Mouse (Mus musculus) liver, embryonic 11.5 days (tissue): ENCODE measurements around the gene Edaradd. TPM values are rescaled to one million over a fixed set of nuclear protein-coding genes. Genes with fewer than 3 reads are reported as not detected.

ENCODE experiments used
- ATAC-seq: fragments of 200-750 bp; cut with Nextera tagmentation; replicated peaks from 2 replicates; pipeline ENCODE4 v1.8.0; 2017; ENCODE audit warnings: moderate number of reproducible peaks, mild to moderate bottlenecking, moderate TSS enrichment, moderate library complexity; ENCODE audit not compliant: low FRiP score
- DNase-seq: peaks from one replicate; pipeline ENCODE4 v3.0.0-alpha.2; 2017; ENCODE audit warnings: low spot score
- H3K27ac ChIP-seq: fragments of 300-500 bp; sonication (generic); 2 replicates; pipeline ENCODE4 v1.5.1; 2014; ENCODE audit warnings: mild to moderate bottlenecking, low read depth, low read length, control low read depth
- H3K27me3 ChIP-seq: fragments of 300-500 bp; sonication (generic); replicated peaks from 2 replicates; pipeline ENCODE4 v1.6.1; 2014; ENCODE audit warnings: low read length, mixed read lengths; ENCODE audit not compliant: control insufficient read depth, insufficient read depth
- H3K36me3 ChIP-seq: fragments of 300-500 bp; sonication (generic); 2 replicates; pipeline ENCODE4 v1.6.1; 2014; ENCODE audit warnings: mild to moderate bottlenecking, low read length, moderate library complexity, mixed read lengths; ENCODE audit not compliant: control insufficient read depth, insufficient read depth
- H3K4me1 ChIP-seq: fragments of 300-500 bp; sonication (generic); replicated peaks from 2 replicates; pipeline ENCODE4 v1.6.1; 2014; ENCODE audit warnings: low read length, mixed read lengths; ENCODE audit not compliant: control insufficient read depth, insufficient read depth
- H3K4me2 ChIP-seq: fragments of 300-500 bp; sonication (generic); 2 replicates; pipeline ENCODE4 v1.6.1; 2014; ENCODE audit warnings: mild to moderate bottlenecking, control low read depth, moderate library complexity
- H3K4me3 ChIP-seq: fragments of 300-500 bp; sonication (generic); 2 replicates; pipeline ENCODE4 v1.5.1; 2014; ENCODE audit warnings: low read depth, low read length, control low read depth
- H3K9ac ChIP-seq: fragments of 300-500 bp; sonication (generic); 2 replicates; pipeline ENCODE4 v1.6.1; 2014; ENCODE audit warnings: low read depth, low read length, control low read depth
- H3K9me3 ChIP-seq: fragments of 300-500 bp; sonication (generic); 2 replicates; pipeline ENCODE4 v1.6.1; 2016; ENCODE audit warnings: low read length, inconsistent platforms, mixed read lengths; ENCODE audit not compliant: control insufficient read depth
- WGBS: fragments of 180-500 bp; shearing (Covaris S2); extraction: QIAGEN DNeasy Blood & Tissue Kit; methylation state at CpG from one replicate; pipeline ENCODE4 v1.1.7; 2014; 5-methylcytosine and 5-hydroxymethylcytosine counted together
- polyA plus RNA-seq: library from polyadenylated mRNA; unstranded; fragments of >200 nt; fragmentation: Nextera tagmentation; extraction: Ambion mirVana; gene quantifications from 2 replicates; pipeline ENCODE4 v1.2.1, GENCODE M21; 2014

Gene Edaradd
- polyA plus RNA-seq, 1 experiment from 2014 or later = 0.34 TPM

DNA sequence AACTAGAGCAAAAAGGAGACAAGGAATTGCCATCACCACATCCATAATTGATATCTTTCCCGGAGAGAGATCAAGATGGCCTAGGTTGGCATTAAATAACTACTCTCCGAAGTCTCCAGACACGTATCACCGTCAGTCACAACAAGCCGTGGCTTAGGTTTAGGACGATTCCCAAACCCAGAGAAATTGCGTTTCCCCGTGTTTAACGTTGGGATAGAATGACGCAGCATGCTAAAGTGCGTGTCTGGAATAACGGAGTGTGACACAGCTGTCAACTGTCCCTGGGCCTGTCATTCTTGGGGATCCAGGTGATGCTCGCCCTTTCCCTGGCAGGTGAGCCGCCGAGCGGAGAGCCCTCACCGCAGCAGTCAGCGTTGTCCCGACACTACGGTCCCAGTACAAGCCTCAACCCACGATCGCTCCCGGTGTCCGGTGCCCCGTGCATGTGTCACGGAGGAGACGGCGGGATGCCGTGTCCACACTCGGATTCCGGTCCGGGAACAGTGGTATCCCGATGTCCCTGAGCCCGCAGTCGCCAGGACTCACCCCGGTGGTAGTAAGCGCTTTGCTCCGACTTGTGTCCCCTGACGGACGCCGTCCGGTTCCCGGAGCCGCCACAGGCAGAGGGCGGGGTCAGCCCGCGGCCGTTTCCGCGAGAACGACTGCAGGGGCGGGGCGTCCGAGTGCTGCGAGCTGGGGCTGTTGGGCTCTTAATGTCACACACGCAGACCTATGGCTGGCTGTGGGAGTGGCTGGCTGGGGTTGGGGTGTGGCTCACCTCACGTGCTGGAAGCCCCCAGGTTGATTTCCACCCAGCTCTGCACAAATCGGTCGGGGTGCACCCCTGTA, 59.1 kb downstream of the Edaradd start:
- H3K4me2 ChIP-seq = peak overlapping the region; percentile 85
- H3K9ac ChIP-seq = peak overlapping the region; percentile 88
- WGBS = 1% methylated on average over 59 of the region's 59 CpGs
- peak overlapping the region; percentile 70 for H3K27ac ChIP-seq
- 0 out of 2 replicates have a peak, but pooled peaks cover 2% of the 10 kb centered on the region for H3K4me1 ChIP-seq
- peak; percentile 92 for DNase-seq
- peak overlapping the region; percentile 88 for H3K4me3 ChIP-seq
- no peaks in the 10 kb centered on the region for H3K36me3 ChIP-seq
- no peaks in the 10 kb centered on the region for H3K9me3 ChIP-seq
- ATAC-seq = peak; percentile 96
- no peaks in the 10 kb centered on the region for H3K27me3 ChIP-seq

DNA sequence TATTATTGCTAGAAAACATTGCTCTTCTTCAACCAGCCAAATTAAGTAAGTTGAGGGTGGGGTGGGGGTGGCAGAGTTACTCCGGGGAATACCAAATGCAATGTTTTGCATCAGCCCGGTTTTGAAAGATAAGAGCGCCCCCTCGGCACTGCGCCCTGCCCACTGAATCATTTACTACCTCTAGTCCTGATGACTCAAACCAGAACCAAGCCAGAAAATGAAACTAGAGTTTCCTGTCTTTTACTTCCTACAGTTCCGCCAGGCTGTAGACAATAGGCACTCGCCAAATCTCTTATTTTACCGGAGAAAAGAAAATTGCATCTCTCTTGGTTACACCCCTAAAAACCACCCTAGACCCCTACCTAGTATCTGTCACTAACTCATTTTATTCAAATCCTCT, 59.8 kb downstream of the Edaradd start:
- no peaks in the 10 kb centered on the region for H3K36me3 ChIP-seq
- H3K4me2 ChIP-seq = peak overlapping the region; percentile 85
- WGBS = 5% methylated on average over 8 of the region's 8 CpGs
- peak; percentile 37 for ATAC-seq
- 0 out of 2 replicates have a peak, but pooled peaks cover 2% of the 10 kb centered on the region for H3K4me1 ChIP-seq
- H3K9me3 ChIP-seq = no peaks in the 10 kb centered on the region
- no peaks in the 10 kb centered on the region for H3K27me3 ChIP-seq
- peak overlapping the region; percentile 70 for H3K27ac ChIP-seq
- DNase-seq = peak; percentile 38
- H3K9ac ChIP-seq = peak overlapping the region; percentile 88
- H3K4me3 ChIP-seq = peak overlapping the region; percentile 88

DNA sequence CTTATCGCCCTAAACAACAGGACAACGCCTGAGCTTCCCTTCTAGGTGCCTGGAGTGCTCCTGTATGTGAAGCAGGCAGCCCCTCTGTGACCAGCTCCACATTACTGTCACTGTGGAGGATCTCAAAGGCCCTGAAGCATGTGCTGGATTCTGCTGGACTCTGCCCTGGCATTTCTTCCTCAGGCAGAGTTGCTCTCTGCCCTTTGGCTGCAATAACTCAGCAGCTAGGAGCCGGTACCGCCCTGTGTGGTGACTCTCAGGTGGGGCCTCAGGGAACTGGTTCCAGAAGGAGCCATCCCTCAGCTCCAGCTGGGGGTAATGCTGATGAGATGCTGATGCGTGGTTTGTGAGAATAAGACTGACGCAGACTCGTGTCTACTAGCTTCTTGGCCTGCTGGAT, 63.5 kb downstream of the Edaradd start:
- Histone ChIP-seq H3K36me3 (0 out of 2 replicates have a peak, but pooled peaks cover 2% of the 10 kb centered on the region), H3K4me3 (no peak overlapping the region), H3K4me2 (no peak overlapping the region), H3K9me3 (no peaks in the 10 kb centered on the region), H3K27ac (no peak overlapping the region), H3K27me3 (no peaks in the 10 kb centered on the region), H3K9ac (no peak overlapping the region), H3K4me1 (no peaks in the 10 kb centered on the region)
- 83% methylated on average over 7 of the region's 7 CpGs for WGBS
- DNase-seq (no peak), ATAC-seq (no peak)

- ATAC-seq (no peak), DNase-seq (no peak)
- Histone ChIP-seq H3K27me3 (no peaks in the 10 kb centered on the region), H3K9ac (no peak overlapping the region), H3K4me3 (no peak overlapping the region), H3K9me3 (no peaks in the 10 kb centered on the region), H3K36me3 (0 out of 2 replicates have a peak, but pooled peaks cover 2% of the 10 kb centered on the region), H3K4me2 (no peak overlapping the region), H3K27ac (no peak overlapping the region), H3K4me1 (no peaks in the 10 kb centered on the region)
- WGBS = 83% methylated on average over 7 of the region's 7 CpGs
These were observed 65.4 kb downstream of the Edaradd start for GRCm38 (mm10) chr13:12454686-12455390.

GRCm38 (mm10) chr13:12453150-12453549, 67.1 kb downstream of the Edaradd start:
- ATAC-seq = no peak
- H3K9me3 ChIP-seq = no peaks in the 10 kb centered on the region
- no peak for DNase-seq
- H3K27ac ChIP-seq = no peak overlapping the region
- H3K9ac ChIP-seq = no peak overlapping the region
- H3K4me1 ChIP-seq = no peaks in the 10 kb centered on the region
- H3K27me3 ChIP-seq = no peaks in the 10 kb centered on the region
- H3K4me2 ChIP-seq = no peak overlapping the region
- 89% methylated on average over 14 of the region's 14 CpGs for WGBS
- 0 out of 2 replicates have a peak, but pooled peaks cover 2% of the 10 kb centered on the region for H3K36me3 ChIP-seq
- no peak overlapping the region for H3K4me3 ChIP-seq

DNA sequence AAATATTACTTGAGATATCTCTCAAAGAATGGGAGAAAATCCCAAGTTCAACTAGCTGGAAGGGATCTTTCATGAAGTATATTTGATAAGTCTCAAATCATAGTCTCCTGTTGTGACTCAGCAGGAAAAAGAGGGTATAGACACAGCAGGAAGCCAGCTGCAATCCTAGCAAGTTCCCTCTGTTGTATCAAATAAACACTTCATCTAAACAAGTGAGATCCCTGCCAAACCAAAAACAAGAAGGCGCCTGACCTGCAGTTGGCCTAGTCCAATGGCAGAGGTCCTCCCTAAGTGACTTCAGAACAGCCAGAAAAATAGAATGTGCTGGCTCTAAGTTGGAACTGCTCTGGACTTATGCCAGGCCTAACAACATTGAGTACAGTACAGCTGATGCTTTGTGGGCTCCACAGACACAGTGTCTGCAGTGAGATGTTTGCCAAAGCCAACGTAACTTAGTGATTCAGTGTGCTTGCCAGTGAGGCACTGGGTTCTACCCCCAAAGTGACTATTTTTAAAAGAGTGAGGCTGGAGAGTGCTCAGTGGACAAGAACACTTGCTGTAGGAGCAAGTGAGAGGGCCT, 78.1 kb downstream of the Edaradd start:
- Histone ChIP-seq H3K36me3 (peaks cover 17% of the 10 kb centered on the region), H3K4me2 (no peak overlapping the region), H3K9me3 (no peaks in the 10 kb centered on the region), H3K4me3 (no peak overlapping the region), H3K27ac (no peak overlapping the region), H3K9ac (no peak overlapping the region), H3K4me1 (no peaks in the 10 kb centered on the region), H3K27me3 (no peaks in the 10 kb centered on the region)
- 85% methylated on average over 2 of the region's 2 CpGs for WGBS
- ATAC-seq (no peak), DNase-seq (no peak)

GRCm38 (mm10) chr13:12440813-12441212, 79.4 kb downstream of the Edaradd start:
- ATAC-seq (no peak), DNase-seq (no peak)
- no peak overlapping the region for H3K9ac ChIP-seq
- no peaks in the 10 kb centered on the region for H3K9me3 ChIP-seq
- 88% methylated on average over 6 of the region's 6 CpGs for WGBS
- no peak overlapping the region for H3K27ac ChIP-seq
- H3K27me3 ChIP-seq = no peaks in the 10 kb centered on the region
- H3K4me2 ChIP-seq = no peak overlapping the region
- H3K4me1 ChIP-seq = no peaks in the 10 kb centered on the region
- peaks cover 22% of the 10 kb centered on the region for H3K36me3 ChIP-seq
- H3K4me3 ChIP-seq = no peak overlapping the region

DNA sequence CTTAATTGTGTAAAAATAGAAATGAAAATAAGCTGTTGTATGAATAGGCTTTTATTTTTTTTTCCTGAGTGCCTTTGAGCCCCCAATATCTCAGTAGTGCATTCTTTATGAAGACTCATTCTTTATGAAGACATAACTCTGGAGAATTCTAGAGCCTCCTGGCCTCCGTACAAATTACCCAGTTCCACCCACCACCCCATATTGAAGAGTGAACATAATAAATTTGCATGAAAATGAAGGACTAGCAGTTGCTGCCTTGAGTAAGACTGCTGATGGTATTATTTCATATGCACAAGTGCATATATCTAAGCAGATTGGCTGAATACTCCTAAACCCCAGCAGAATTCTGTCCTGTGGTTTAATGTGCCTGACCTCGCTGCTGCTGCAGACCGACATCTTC, 80.7 kb downstream of the Edaradd start:
- Histone ChIP-seq H3K4me2 (no peak overlapping the region), H3K9ac (no peak overlapping the region), H3K36me3 (peaks cover 31% of the 10 kb centered on the region), H3K27ac (no peak overlapping the region), H3K27me3 (no peaks in the 10 kb centered on the region), H3K4me3 (no peak overlapping the region), H3K9me3 (no peaks in the 10 kb centered on the region), H3K4me1 (no peaks in the 10 kb centered on the region)
- 97% methylated on average over 3 of the region's 3 CpGs for WGBS
- ATAC-seq = no peak
- DNase-seq = no peak
